Mouse (Mus musculus) MEL (cell line): ENCODE results near the gene Notch2. TPM values are rescaled to one million over a fixed set of nuclear protein-coding genes. Genes with fewer than 3 reads are reported as not detected.

ENCODE experiments used
- DNase-seq: peaks from one replicate; pipeline ENCODE4 v3.0.0; 2011; ENCODE audit warnings: low read depth, low spot score
- H3K27ac ChIP-seq: 2 replicates; pipeline ENCODE4 v1.5.1; 2012; ENCODE audit warnings: low read depth, mild to moderate bottlenecking, control low read depth, low read length, moderate library complexity; ENCODE audit not compliant: control insufficient read depth
- H3K27me3 ChIP-seq, 2 experiments: fragments of 150-350 bp in 1 of 2; sonication (generic) in 1 of 2; 2 replicates each; pipeline ENCODE4 v1.6.1; 2012; ENCODE audit warnings: low read length in 2 of 2, mild to moderate bottlenecking in 2 of 2, improper control_type of control experiment in 1 of 2, moderate library complexity in 1 of 2; ENCODE audit not compliant: insufficient read depth in 2 of 2, control insufficient read depth in 1 of 2
- H3K36me3 ChIP-seq, 2 experiments: 2 replicates each; pipeline ENCODE4 v1.6.1; 2012 to 2014; ENCODE audit warnings: low read length in 2 of 2, improper control_type of control experiment in 1 of 2, inconsistent platforms in 1 of 2, mild to moderate bottlenecking in 1 of 2; ENCODE audit not compliant: insufficient read depth in 2 of 2, control insufficient read depth in 1 of 2
- H3K4me1 ChIP-seq, 2 experiments: fragments of 150-350 bp in 1 of 2; sonication (generic) in 1 of 2; 2 replicates each; pipeline ENCODE4 v1.6.1; 2012; ENCODE audit warnings: low read length in 2 of 2, improper control_type of control experiment in 1 of 2, mild to moderate bottlenecking in 1 of 2; ENCODE audit not compliant: insufficient read depth in 2 of 2, control insufficient read depth in 1 of 2
- H3K4me3 ChIP-seq, 2 experiments: fragments of 150-350 bp in 1 of 2; sonication (generic) in 1 of 2; 2 replicates each; pipeline ENCODE4 v1.5.1; 2012; ENCODE audit warnings: low read depth in 2 of 2, low read length in 2 of 2, mild to moderate bottlenecking in 2 of 2, moderate library complexity in 2 of 2, control low read depth in 1 of 2, improper control_type of control experiment in 1 of 2; ENCODE audit not compliant: control insufficient read depth in 1 of 2, insufficient read depth in 1 of 2
- H3K79me2 ChIP-seq: 2 replicates; pipeline ENCODE4 v1.6.1; 2012; ENCODE audit warnings: mild to moderate bottlenecking, low read length, moderate library complexity; ENCODE audit not compliant: control insufficient read depth, poor library complexity, insufficient read depth
- H3K9ac ChIP-seq: 2 replicates; pipeline ENCODE4 v1.6.1; 2012; ENCODE audit warnings: low read depth, mild to moderate bottlenecking, control low read depth, low read length, moderate library complexity; ENCODE audit not compliant: control insufficient read depth, poor library complexity, severe bottlenecking
- H3K9me3 ChIP-seq: fragments of 150-350 bp; sonication (generic); replicated peaks from 2 replicates; pipeline ENCODE4 v1.6.1; 2012; ENCODE audit warnings: mild to moderate bottlenecking, low read length, improper control_type of control experiment, moderate library complexity; ENCODE audit not compliant: insufficient read depth
- BHLHE40 ChIP-seq: IDR thresholded peaks from 2 replicates; pipeline ENCODE4 v1.6.1; 2012; ENCODE audit warnings: low read depth, mild to moderate bottlenecking, inconsistent platforms, low read length, improper control_type of control experiment, borderline replicate concordance
- CHD1 ChIP-seq: IDR thresholded peaks from 2 replicates; pipeline ENCODE4 v1.6.1; 2012; ENCODE audit warnings: low read depth, mild to moderate bottlenecking, inconsistent platforms, low read length, improper control_type of control experiment
- CHD2 ChIP-seq: IDR thresholded peaks from 2 replicates; pipeline ENCODE4 v1.6.1; 2011; ENCODE audit warnings: low read length, improper control_type of control experiment
- EP300 ChIP-seq, 2 experiments: IDR thresholded peaks; 2 replicates each; pipeline ENCODE4 v1.6.1; 2011; ENCODE audit warnings: improper control_type of control experiment in 2 of 2, low read length in 2 of 2, low read depth in 1 of 2, mild to moderate bottlenecking in 1 of 2
- ETS1 ChIP-seq: IDR thresholded peaks from 2 replicates; pipeline ENCODE4 v1.6.1; 2012; ENCODE audit warnings: low read depth, mild to moderate bottlenecking, inconsistent platforms, low read length, improper control_type of control experiment, moderate library complexity
- JUND ChIP-seq: IDR thresholded peaks from 2 replicates; pipeline ENCODE4 v1.6.1; 2011; ENCODE audit warnings: low read depth, mild to moderate bottlenecking, improper control_type of control experiment, low read length
- MAFK ChIP-seq: IDR thresholded peaks from 2 replicates; pipeline ENCODE4 v1.6.1; 2011; ENCODE audit warnings: low read depth, mild to moderate bottlenecking, low read length, improper control_type of control experiment, borderline replicate concordance
- MAZ ChIP-seq: IDR thresholded peaks from 2 replicates; pipeline ENCODE4 v1.6.1; 2012; ENCODE audit warnings: low read depth, mild to moderate bottlenecking, inconsistent platforms, low read length, improper control_type of control experiment
- MYB ChIP-seq: IDR thresholded peaks from 2 replicates; pipeline ENCODE4 v1.6.1; 2011; ENCODE audit warnings: mild to moderate bottlenecking, low read depth, low read length, improper control_type of control experiment
- MYC ChIP-seq: IDR thresholded peaks from 2 replicates; pipeline ENCODE4 v1.6.1; 2011; ENCODE audit warnings: low read depth, mild to moderate bottlenecking, low read length, improper control_type of control experiment, moderate library complexity
- NELFE ChIP-seq: IDR thresholded peaks from 2 replicates; pipeline ENCODE4 v1.6.1; 2011; ENCODE audit warnings: low read depth, low read length, improper control_type of control experiment
- NRF1 ChIP-seq: IDR thresholded peaks from 2 replicates; pipeline ENCODE4 v1.6.1; 2014; ENCODE audit warnings: low read depth, mild to moderate bottlenecking, inconsistent platforms, low read length, improper control_type of control experiment, moderate library complexity; ENCODE audit not compliant: poor library complexity, insufficient read depth, severe bottlenecking
- POLR2A ChIP-seq, 2 experiments: IDR thresholded peaks; 2 replicates each; pipeline ENCODE4 v1.6.1; 2011 to 2012; ENCODE audit warnings: low read length in 2 of 2, mild to moderate bottlenecking in 2 of 2, control low read depth in 1 of 2, improper control_type of control experiment in 1 of 2, low read depth in 1 of 2, moderate library complexity in 1 of 2; ENCODE audit not compliant: control insufficient read depth in 1 of 2, insufficient read depth in 1 of 2, poor library complexity in 1 of 2
- POLR2AphosphoS2 ChIP-seq: IDR thresholded peaks from 2 replicates; pipeline ENCODE4 v1.6.1; 2011; ENCODE audit warnings: low read length, improper control_type of control experiment
- TAL1 ChIP-seq: IDR thresholded peaks from 2 replicates; pipeline ENCODE4 v1.6.1; 2012; ENCODE audit warnings: mild to moderate bottlenecking, inconsistent platforms, low read length, moderate library complexity, mixed read lengths
- TBP ChIP-seq: IDR thresholded peaks from 2 replicates; pipeline ENCODE4 v1.8.0; 2011; ENCODE audit warnings: low read depth, low read length, improper control_type of control experiment
- TCF12 ChIP-seq: IDR thresholded peaks from 2 replicates; pipeline ENCODE4 v1.6.1; 2014; ENCODE audit warnings: low read depth, mild to moderate bottlenecking, inconsistent platforms, low read length, improper control_type of control experiment, moderate library complexity
- USF1 ChIP-seq: IDR thresholded peaks from 2 replicates; pipeline ENCODE4 v1.6.1; 2014; ENCODE audit warnings: low read depth, mild to moderate bottlenecking, inconsistent platforms, low read length, improper control_type of control experiment, moderate library complexity
- ZKSCAN1 ChIP-seq: IDR thresholded peaks from 2 replicates; pipeline ENCODE4 v1.6.1; 2012; ENCODE audit warnings: low read depth, mild to moderate bottlenecking, inconsistent platforms, low read length, improper control_type of control experiment, moderate library complexity
- polyA plus RNA-seq, 2 experiments: library from polyadenylated mRNA; stranded (reverse) in 1 of 2; unstranded in 1 of 2; fragments of >175 nt in 1 of 2; fragments of >200 nt in 1 of 2; gene quantifications; 2 replicates each; pipeline versions ENCODE4 v1.2.1 to v1.2.4; 2012; ENCODE audit warnings: low replicate concordance in 2 of 2, low read depth in 1 of 2; ENCODE audit not compliant: insufficient read length in 2 of 2, insufficient read depth in 1 of 2, missing spikeins in 1 of 2
- total RNA-seq: library from RNA; depleted of rRNA; stranded (reverse); fragments of 300-350 nt; gene quantifications from 2 replicates; pipeline ENCODE4 v1.2.3, GENCODE M21; 2012

Notch2 gene
- total and polyA plus RNA-seq, 3 experiments: 16.2 to 36.6 (median 16.6) TPM

DNA sequence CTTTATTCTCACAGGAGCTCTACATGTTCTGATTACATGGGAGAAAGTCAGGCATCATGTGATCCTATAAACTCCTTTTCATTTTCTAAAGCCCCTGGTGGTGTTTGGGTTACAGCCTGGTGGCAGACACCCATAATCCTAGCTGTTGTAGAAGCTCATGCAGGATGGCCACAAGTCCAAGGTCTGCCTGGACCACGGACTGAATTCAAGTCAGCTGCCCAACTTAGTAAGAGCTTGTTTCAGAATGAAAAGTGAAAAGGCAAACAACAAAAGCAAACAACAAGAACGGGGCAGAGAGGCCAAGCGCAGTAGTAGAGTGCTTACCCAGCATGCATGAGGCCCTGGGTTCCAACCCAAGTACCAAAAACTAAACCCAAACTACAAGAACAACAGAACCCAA, 95.5 kb downstream of the Notch2 start:
- H3K4me3 ChIP-seq: no peak overlapping the region
- DNase-seq: no peak
- H3K36me3 ChIP-seq: peaks cover 0 to 11% of the 10 kb centered on the region in 2 experiments; a peak in 2 of 4 replicates
- no peaks in the 10 kb centered on the region for H3K79me2 ChIP-seq
- no peaks in the 10 kb centered on the region for H3K4me1 ChIP-seq
- H3K27ac ChIP-seq: no peak overlapping the region
- TF ChIP-seq POLR2A (IDR thresholded peaks at IDR 0.05; ENCODE audit: control insufficient read depth in 1 of 2, insufficient read depth in 1 of 2, low read depth in 1 of 2, low read length in 2 of 2, poor library complexity in 1 of 2): no peak
- no peak for TF ChIP-seq TAL1
- H3K9ac ChIP-seq: no peak overlapping the region
- no peaks in the 10 kb centered on the region for H3K9me3 ChIP-seq
- H3K27me3 ChIP-seq: no peaks in the 10 kb centered on the region

DNA sequence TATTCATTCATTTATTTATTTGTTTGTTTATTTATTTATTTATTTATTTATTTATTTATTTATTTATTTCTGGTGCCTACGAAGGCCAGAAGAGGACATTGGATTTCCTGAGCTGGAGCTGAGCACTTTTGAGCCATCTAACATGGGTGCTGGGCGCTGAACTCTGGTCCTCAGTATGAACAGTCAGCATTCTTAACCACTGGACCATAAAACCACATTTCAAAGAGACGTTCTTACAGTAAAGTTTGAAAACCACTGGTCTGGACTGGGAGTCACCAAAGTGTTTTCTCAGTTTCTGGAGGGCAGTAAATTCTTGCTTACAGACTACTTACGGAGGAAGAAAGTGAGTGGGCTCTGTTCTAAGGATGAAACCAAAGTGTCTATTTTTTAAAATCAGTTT, 97.3 kb downstream of the Notch2 start:
- Histone ChIP-seq H3K79me2 (no peaks in the 10 kb centered on the region), H3K9ac (no peak overlapping the region), H3K4me1 (no peaks in the 10 kb centered on the region), H3K36me3 (peaks cover 0 to 11% of the 10 kb centered on the region in 2 experiments; a peak in 2 of 4 replicates), H3K4me3 (no peak overlapping the region), H3K27ac (no peak overlapping the region), H3K27me3 (no peaks in the 10 kb centered on the region), H3K9me3 (no peaks in the 10 kb centered on the region)
- DNase-seq: no peak
- TF ChIP-seq MYC (no peak), CHD2 (no peak), MAFK (no peak), POLR2A (IDR thresholded peaks at IDR 0.05; ENCODE audit: control insufficient read depth in 1 of 2, insufficient read depth in 1 of 2, low read depth in 1 of 2, low read length in 2 of 2, poor library complexity in 1 of 2) (no peak), POLR2AphosphoS2 (no peak), MYB (no peak), MAZ (no peak), JUND (no peak), BHLHE40 (no peak), ETS1 (no peak), TBP (no peak), EP300 (IDR thresholded peaks at IDR 0.05; ENCODE audit: low read depth in 1 of 2, low read length in 2 of 2) (no peak), NELFE (no peak), CHD1 (no peak), TCF12 (no peak), USF1 (no peak), NRF1 (no peak), ZKSCAN1 (no peak)
